Mouse (Mus musculus): ENCODE data around the gene Vmp1. TPM values are rescaled to one million over a fixed set of nuclear protein-coding genes. Genes with fewer than 3 reads are reported as not detected.

Gene Vmp1
- polyA plus RNA-seq, 1 experiment from 2014 or later, result 128 TPM

DNA sequence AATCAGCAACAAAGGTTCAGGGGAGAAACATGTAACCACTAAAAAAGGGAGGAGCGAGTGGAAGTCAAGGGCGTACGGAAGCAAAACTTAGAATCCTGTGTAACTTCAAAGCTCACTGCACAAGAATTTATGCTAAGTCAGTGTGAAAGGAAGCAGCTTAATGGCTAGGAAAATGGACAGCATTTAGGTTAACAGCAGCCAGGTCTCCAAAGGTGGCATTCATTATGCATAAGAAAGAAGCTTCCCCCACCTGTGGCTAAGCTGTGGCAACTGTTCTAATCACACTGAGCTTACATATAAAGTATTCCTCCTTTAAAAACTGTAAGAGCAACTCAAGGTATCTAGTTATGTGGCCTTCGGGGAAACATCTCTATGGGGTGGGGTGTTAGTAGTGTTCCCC is 17.5 kb upstream of the Vmp1 start:
- Histone ChIP-seq H3K36me3 (ENCODE audit: control insufficient read depth, insufficient read depth, low read length) (peaks cover 45% of the 10 kb centered on the region), H3K27ac (ENCODE audit: low read length) (no peak overlapping the region), H3K4me1 (ENCODE audit: control insufficient read depth, insufficient read depth, low read length) (no peaks in the 10 kb centered on the region), H3K27me3 (ENCODE audit: control insufficient read depth, insufficient read depth, low read depth, low read length) (no peaks in the 10 kb centered on the region), H3K4me2 (ENCODE audit: low read length) (no peak overlapping the region), H3K4me3 (ENCODE audit: low read depth, low read length) (no peak overlapping the region), H3K9ac (ENCODE audit: low read depth, low read length) (no peak overlapping the region), H3K9me3 (replicated peaks; ENCODE audit: control insufficient read depth, low read length, poor library complexity, severe bottlenecking) (no peaks in the 10 kb centered on the region)
- ATAC-seq, result no peak
- 87% methylated on average over 4 of the region's 4 CpGs for WGBS

DNA sequence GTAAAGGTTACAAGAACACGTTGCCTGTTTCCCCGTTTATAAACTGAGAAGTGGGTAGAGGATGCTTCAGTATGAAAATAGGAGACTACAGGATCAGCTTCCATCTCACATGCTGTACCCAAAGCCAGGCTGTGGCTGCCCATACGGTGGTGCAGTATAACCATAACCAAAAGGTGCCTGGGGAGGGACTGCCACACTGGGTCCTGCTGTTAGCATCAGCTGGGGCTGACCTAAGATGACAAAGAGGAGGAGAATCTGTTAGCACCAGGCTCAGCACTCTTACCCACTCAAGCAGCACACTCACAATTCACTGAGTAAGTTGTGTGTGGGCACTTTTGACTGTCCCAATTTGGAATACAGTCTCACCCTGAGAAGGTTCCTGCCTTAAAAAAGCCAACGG is 11.8 kb upstream of the Vmp1 start:
- no peak for ATAC-seq
- Histone ChIP-seq H3K4me3 (ENCODE audit: low read depth, low read length) (no peak overlapping the region), H3K4me1 (ENCODE audit: control insufficient read depth, insufficient read depth, low read length) (no peaks in the 10 kb centered on the region), H3K27me3 (ENCODE audit: control insufficient read depth, insufficient read depth, low read depth, low read length) (no peaks in the 10 kb centered on the region), H3K9ac (ENCODE audit: low read depth, low read length) (no peak overlapping the region), H3K36me3 (ENCODE audit: control insufficient read depth, insufficient read depth, low read length) (peaks cover 26% of the 10 kb centered on the region), H3K4me2 (ENCODE audit: low read length) (no peak overlapping the region), H3K9me3 (replicated peaks; ENCODE audit: control insufficient read depth, low read length, poor library complexity, severe bottlenecking) (no peaks in the 10 kb centered on the region), H3K27ac (ENCODE audit: low read length) (no peak overlapping the region)
- WGBS, result 82% methylated on average over 4 of the region's 4 CpGs

DNA sequence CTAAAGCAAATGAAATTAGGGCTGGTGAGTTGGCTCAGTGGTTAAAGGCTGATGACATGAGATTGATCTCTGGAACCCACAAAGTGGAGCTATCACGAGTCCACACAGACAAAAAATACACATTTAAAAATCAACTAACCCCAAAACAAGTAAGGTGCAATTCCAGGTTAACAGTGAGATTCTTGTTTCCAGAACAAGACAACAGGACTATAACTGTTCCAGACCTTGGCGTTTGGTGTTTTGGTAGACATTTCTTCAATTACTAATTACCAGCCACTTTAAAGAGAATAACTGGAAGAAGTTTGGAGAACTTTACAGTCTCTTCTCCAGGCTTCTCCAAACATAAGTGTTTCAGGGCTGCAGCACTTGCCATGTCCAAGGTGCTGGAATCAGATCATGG is 8.9 kb upstream of the Vmp1 start:
- no peak overlapping the region for H3K27ac ChIP-seq (ENCODE audit: low read length)
- H3K4me3 ChIP-seq (ENCODE audit: low read depth, low read length), result no peak overlapping the region
- H3K4me1 ChIP-seq (ENCODE audit: control insufficient read depth, insufficient read depth, low read length), result no peaks in the 10 kb centered on the region
- WGBS, result 92% methylated on average over 2 of the region's 2 CpGs
- no peaks in the 10 kb centered on the region for H3K27me3 ChIP-seq (ENCODE audit: control insufficient read depth, insufficient read depth, low read depth, low read length)
- no peaks in the 10 kb centered on the region for H3K9me3 ChIP-seq (replicated peaks; ENCODE audit: control insufficient read depth, low read length, poor library complexity, severe bottlenecking)
- no peak for ATAC-seq
- no peak overlapping the region for H3K4me2 ChIP-seq (ENCODE audit: low read length)
- no peak overlapping the region for H3K9ac ChIP-seq (ENCODE audit: low read depth, low read length)
- H3K36me3 ChIP-seq (ENCODE audit: control insufficient read depth, insufficient read depth, low read length), result peaks cover 31% of the 10 kb centered on the region

DNA sequence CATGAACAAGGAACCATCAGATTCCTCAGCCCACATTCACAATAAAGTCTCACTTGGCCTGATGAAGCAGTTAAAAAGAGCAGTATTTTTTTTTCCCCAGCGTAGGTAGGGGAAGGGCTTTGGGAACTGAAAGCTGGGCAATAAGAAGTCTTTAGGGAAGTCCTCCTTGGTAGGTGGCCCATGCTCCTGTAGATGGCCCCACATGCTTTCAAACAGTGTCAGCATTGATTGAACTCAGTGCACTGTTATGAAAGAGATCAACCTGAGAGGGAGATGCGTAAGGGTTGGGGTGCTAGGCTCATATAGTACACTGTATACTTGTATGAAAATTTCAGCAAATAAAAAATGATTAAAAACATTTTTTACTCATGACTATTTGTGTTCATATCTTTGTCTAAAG is 8.3 kb upstream of the Vmp1 start:
- Histone ChIP-seq H3K4me2 (ENCODE audit: low read length) (no peak overlapping the region), H3K4me1 (ENCODE audit: control insufficient read depth, insufficient read depth, low read length) (no peaks in the 10 kb centered on the region), H3K27ac (ENCODE audit: low read length) (no peak overlapping the region), H3K9me3 (replicated peaks; ENCODE audit: control insufficient read depth, low read length, poor library complexity, severe bottlenecking) (no peaks in the 10 kb centered on the region), H3K27me3 (ENCODE audit: control insufficient read depth, insufficient read depth, low read depth, low read length) (no peaks in the 10 kb centered on the region), H3K36me3 (ENCODE audit: control insufficient read depth, insufficient read depth, low read length) (peaks cover 31% of the 10 kb centered on the region), H3K9ac (ENCODE audit: low read depth, low read length) (no peak overlapping the region), H3K4me3 (ENCODE audit: low read depth, low read length) (no peak overlapping the region)
- ATAC-seq, result no peak
- whole genome bisulfite sequencing, result 93% methylated on average over 2 of the region's 2 CpGs

DNA sequence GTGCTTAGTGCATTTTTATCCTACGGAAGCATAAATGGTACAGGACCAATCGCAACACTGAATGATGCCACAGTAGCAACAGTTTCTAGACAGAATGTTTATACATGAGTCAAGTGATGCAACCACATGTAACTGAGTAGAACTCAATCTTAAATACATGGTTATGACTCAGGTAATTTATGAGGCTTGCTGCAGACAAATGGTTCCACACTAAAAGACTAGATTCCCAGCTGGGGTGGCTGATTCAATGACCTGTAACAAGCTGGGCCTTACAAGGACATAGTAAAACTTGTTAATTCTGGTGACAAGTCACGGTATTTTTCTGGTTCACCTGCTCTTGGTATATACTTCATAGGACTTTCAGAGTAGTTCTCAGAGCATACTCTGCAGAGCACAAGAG is 7.8 kb upstream of the Vmp1 start:
- no peak for ATAC-seq
- Histone ChIP-seq H3K9me3 (replicated peaks; ENCODE audit: control insufficient read depth, low read length, poor library complexity, severe bottlenecking) (no peaks in the 10 kb centered on the region), H3K4me3 (ENCODE audit: low read depth, low read length) (no peak overlapping the region), H3K27ac (ENCODE audit: low read length) (no peak overlapping the region), H3K27me3 (ENCODE audit: control insufficient read depth, insufficient read depth, low read depth, low read length) (no peaks in the 10 kb centered on the region), H3K4me1 (ENCODE audit: control insufficient read depth, insufficient read depth, low read length) (no peaks in the 10 kb centered on the region), H3K4me2 (ENCODE audit: low read length) (no peak overlapping the region), H3K9ac (ENCODE audit: low read depth, low read length) (no peak overlapping the region), H3K36me3 (ENCODE audit: control insufficient read depth, insufficient read depth, low read length) (peaks cover 31% of the 10 kb centered on the region)
- WGBS, result 96% methylated on average over 3 of the region's 3 CpGs

DNA sequence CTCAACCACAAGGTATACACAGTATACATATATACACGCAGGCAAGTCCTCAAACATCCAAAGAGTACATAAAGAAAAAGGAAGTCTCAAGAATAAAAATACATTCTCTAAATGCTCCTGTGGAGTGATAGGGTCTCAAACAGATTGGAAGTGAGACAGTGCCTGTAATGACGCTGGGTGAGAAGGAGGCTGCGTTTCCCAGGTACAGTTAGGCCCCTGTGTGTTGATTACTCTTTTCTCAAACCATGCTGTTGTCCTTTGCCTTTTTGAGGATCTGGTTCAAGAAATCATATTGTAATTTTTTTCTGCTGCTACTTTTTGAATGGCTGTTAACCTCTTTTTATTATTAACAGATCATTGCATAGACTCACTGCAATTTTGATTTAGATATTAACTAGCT is 6.7 kb upstream of the Vmp1 start:
- no peak overlapping the region for H3K9ac ChIP-seq (ENCODE audit: low read depth, low read length)
- no peak overlapping the region for H3K4me2 ChIP-seq (ENCODE audit: low read length)
- no peak for ATAC-seq
- peaks cover 27% of the 10 kb centered on the region for H3K36me3 ChIP-seq (ENCODE audit: control insufficient read depth, insufficient read depth, low read length)
- H3K9me3 ChIP-seq (replicated peaks; ENCODE audit: control insufficient read depth, low read length, poor library complexity, severe bottlenecking), result no peaks in the 10 kb centered on the region
- no peak overlapping the region for H3K4me3 ChIP-seq (ENCODE audit: low read depth, low read length)
- WGBS, result 93% methylated on average over 3 of the region's 3 CpGs
- no peaks in the 10 kb centered on the region for H3K27me3 ChIP-seq (ENCODE audit: control insufficient read depth, insufficient read depth, low read depth, low read length)
- no peak overlapping the region for H3K27ac ChIP-seq (ENCODE audit: low read length)
- peaks cover 1% of the 10 kb centered on the region for H3K4me1 ChIP-seq (ENCODE audit: control insufficient read depth, insufficient read depth, low read length)

DNA sequence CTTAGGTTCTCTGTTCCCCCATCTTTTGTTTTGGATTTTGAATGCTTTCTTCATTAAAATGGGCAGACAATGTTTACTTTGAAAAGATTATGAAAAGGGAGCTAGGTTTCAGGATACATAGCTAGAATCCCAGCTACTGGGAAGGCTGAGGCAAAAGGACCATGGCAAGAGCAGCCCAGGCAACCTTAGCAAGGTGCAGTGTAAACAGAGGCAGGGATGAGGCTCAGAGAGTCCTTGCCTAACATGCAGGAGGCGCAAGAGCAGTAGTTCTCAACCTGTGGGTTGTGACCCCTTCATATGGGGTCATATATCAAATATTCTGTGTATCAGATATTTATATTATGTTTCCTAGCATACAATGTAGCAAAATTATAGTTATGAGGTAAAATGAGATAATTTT is 1.7 kb upstream of the Vmp1 start:
- no peak for ATAC-seq
- H3K36me3 ChIP-seq (ENCODE audit: control insufficient read depth, insufficient read depth, low read length), result peaks cover 9% of the 10 kb centered on the region
- H3K4me2 ChIP-seq (ENCODE audit: low read length), result no peak overlapping the region
- no peaks in the 10 kb centered on the region for H3K27me3 ChIP-seq (ENCODE audit: control insufficient read depth, insufficient read depth, low read depth, low read length)
- 92% methylated on average over 1 of the region's 1 CpGs for WGBS
- no peaks in the 10 kb centered on the region for H3K9me3 ChIP-seq (replicated peaks; ENCODE audit: control insufficient read depth, low read length, poor library complexity, severe bottlenecking)
- no peak overlapping the region for H3K27ac ChIP-seq (ENCODE audit: low read length)
- H3K4me1 ChIP-seq (ENCODE audit: control insufficient read depth, insufficient read depth, low read length), result peaks cover 25% of the 10 kb centered on the region
- no peak overlapping the region for H3K4me3 ChIP-seq (ENCODE audit: low read depth, low read length)
- no peak overlapping the region for H3K9ac ChIP-seq (ENCODE audit: low read depth, low read length)

DNA sequence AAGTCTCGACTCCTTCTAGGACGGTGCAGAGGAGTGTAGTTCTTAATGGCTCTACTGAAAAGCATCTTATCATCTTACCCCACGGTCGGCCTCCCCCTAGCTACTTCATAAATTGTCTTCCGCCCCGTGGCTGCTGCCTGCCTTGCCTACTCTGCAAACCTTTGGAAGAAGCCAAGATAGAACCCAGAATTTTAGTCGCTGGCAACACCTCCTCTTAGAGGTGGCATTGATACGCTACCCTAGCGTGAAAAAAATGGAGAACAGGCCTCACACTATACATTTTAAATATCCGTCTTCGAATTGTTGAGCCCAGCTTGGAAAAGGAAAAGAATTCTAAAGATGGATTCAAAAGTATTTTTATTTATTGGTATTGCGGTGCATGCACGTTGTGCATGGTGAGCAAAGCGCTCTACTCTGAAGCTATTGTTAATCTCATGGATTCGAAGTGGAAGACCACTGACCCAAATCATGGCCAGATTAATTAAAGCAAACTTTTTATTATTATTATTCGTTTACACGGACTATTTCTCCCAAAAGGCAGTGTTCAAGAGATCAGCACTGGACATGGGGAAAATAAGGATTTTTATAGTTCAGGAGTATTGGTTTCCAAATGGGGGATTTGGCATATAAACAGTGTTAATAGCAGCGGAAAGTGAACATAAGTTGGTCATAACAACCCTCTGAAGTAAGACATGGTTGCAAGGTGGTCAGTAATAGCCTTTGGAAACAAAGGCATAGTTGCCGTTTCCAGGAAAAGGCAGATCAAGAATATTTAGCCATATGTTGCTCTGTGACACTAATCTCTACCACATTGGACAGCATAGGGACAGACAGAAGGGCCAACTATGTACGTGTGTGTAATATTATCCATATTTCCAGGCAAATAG is 733 bp upstream of the Vmp1 start:
- H3K9me3 ChIP-seq (replicated peaks; ENCODE audit: control insufficient read depth, low read length, poor library complexity, severe bottlenecking), result no peaks in the 10 kb centered on the region
- peak overlapping the region; percentile 89 for H3K27ac ChIP-seq (ENCODE audit: low read length)
- H3K4me2 ChIP-seq (ENCODE audit: low read length), result peak overlapping the region; percentile 89
- WGBS, result 8% methylated on average over 20 of the region's 20 CpGs
- peak overlapping the region; percentile 92 for H3K4me3 ChIP-seq (ENCODE audit: low read depth, low read length)
- no peaks in the 10 kb centered on the region for H3K27me3 ChIP-seq (ENCODE audit: control insufficient read depth, insufficient read depth, low read depth, low read length)
- H3K36me3 ChIP-seq (ENCODE audit: control insufficient read depth, insufficient read depth, low read length), result peaks cover 1% of the 10 kb centered on the region; the same call in 1 of the 2 replicates
- peak overlapping the region; percentile 92 for H3K9ac ChIP-seq (ENCODE audit: low read depth, low read length)
- peaks cover 25% of the 10 kb centered on the region for H3K4me1 ChIP-seq (ENCODE audit: control insufficient read depth, insufficient read depth, low read length)
- ATAC-seq, result no peak

DNA sequence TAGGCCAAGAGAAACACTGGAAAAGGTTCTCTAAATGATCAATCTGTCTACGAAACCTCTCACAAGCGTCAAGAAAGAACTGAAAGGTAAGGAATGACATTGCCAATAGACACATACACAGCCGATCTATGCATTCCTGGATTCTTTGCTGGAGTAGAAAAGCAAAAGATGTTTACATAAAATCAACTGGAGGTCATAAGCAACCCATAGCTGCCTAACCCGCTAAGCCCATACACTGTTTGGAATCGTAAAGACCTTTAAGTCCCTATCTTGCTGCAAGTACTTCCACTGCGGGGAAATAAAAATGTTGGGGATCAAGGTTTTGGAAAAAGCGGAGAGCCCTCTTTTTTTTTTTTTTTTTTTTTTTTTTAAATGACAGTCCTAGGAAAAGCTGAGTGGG is 775 bp downstream of the Vmp1 start:
- H3K27me3 ChIP-seq (ENCODE audit: control insufficient read depth, insufficient read depth, low read depth, low read length), result no peaks in the 10 kb centered on the region
- H3K4me3 ChIP-seq (ENCODE audit: low read depth, low read length), result peak overlapping the region; percentile 92
- peak overlapping the region; percentile 92 for H3K9ac ChIP-seq (ENCODE audit: low read depth, low read length)
- H3K9me3 ChIP-seq (replicated peaks; ENCODE audit: control insufficient read depth, low read length, poor library complexity, severe bottlenecking), result no peaks in the 10 kb centered on the region
- no peak for ATAC-seq
- H3K4me1 ChIP-seq (ENCODE audit: control insufficient read depth, insufficient read depth, low read length), result peaks cover 25% of the 10 kb centered on the region
- WGBS, result 41% methylated on average over 7 of the region's 7 CpGs
- no peak overlapping the region for H3K27ac ChIP-seq (ENCODE audit: low read length)
- no peaks in the 10 kb centered on the region for H3K36me3 ChIP-seq (ENCODE audit: control insufficient read depth, insufficient read depth, low read length)
- H3K4me2 ChIP-seq (ENCODE audit: low read length), result peak overlapping the region; percentile 89

All from midbrain, embryonic 16.5 days (tissue).